17 mouse cellular contexts compared by ENCODE assay signal in the genomic region with DNA sequence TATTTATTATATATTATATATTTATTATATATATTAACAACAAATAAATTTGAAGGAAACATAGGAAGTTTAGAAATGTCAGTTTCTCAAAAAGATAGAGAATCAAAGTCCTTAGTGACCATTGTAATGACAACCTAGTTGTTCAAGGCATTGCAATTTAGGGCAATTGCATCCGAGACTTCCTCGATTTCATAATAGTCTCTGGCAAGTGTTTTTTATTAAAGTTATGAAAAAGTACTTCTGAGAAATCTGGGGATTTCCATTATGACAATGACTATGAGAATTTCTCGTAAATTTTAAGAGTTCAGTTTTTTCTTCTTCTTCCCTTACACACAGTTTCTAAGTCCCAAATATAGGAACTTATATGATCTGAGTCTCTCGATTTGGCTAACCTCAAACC.
"Had no signal": no experiment of that assay in that cellular context is flagged by ENCODE, and none has a peak within 500 bp of the region (broad histone marks: within the 10 kb centered on the region; RNA-seq: fewer than 3 reads in every experiment).

No protein-coding gene starts in this region.

- H3K4me3 ChIP-seq: heart, embryonic 10.5 days; heart, embryonic 12.5 days; hindbrain, embryonic 13.5 days; hindbrain, embryonic 15.5 days; layer of hippocampus, adult 2 months; left cerebral cortex, adult 2 months; limb, embryonic 10.5 days; limb, embryonic 12.5 days; liver, embryonic 13.5 days had no signal

- H3K9me3 ChIP-seq: heart, embryonic 10.5 days; hindbrain, embryonic 13.5 days; hindbrain, embryonic 15.5 days; limb, embryonic 10.5 days; limb, embryonic 12.5 days; liver, embryonic 13.5 days had no signal

- H3K4me1 ChIP-seq: heart, embryonic 12.5 days; hindbrain, embryonic 13.5 days; limb, embryonic 10.5 days; limb, embryonic 12.5 days; liver, embryonic 13.5 days had no signal

- H3K27me3 ChIP-seq: heart, embryonic 12.5 days; hindbrain, embryonic 13.5 days; hindbrain, embryonic 15.5 days; limb, embryonic 12.5 days; liver, embryonic 13.5 days had no signal

- H3K4me2 ChIP-seq: heart, embryonic 12.5 days; hindbrain, embryonic 13.5 days; hindbrain, embryonic 15.5 days; limb, embryonic 12.5 days; liver, embryonic 11.5 days; liver, embryonic 13.5 days had no signal

- H3K9ac ChIP-seq: heart, embryonic 12.5 days; hindbrain, embryonic 13.5 days; hindbrain, embryonic 15.5 days; limb, embryonic 12.5 days; liver, embryonic 13.5 days had no signal

- H3K27ac ChIP-seq: heart, embryonic 10.5 days; hindbrain, embryonic 13.5 days; hindbrain, embryonic 15.5 days; hindbrain, postnatal 0 days; layer of hippocampus, adult 2 months; left cerebral cortex, adult 2 months; limb, embryonic 10.5 days; limb, embryonic 12.5 days; liver, embryonic 13.5 days had no signal

- ATAC-seq: hindbrain, postnatal 0 days; intestine, embryonic 16.5 days had no signal

- DNase-seq: gastrocnemius, postnatal 14 days; gastrocnemius, postnatal 36 days; heart, postnatal 10 days; heart, postnatal 36 days; kidney, adult 8-10 months; liver, embryonic 13.5 days had no signal

- H3K36me3 ChIP-seq: heart, embryonic 10.5 days; heart, embryonic 12.5 days; hindbrain, embryonic 13.5 days; hindbrain, embryonic 15.5 days; limb, embryonic 10.5 days; limb, embryonic 12.5 days; liver, embryonic 13.5 days had no signal
